Mouse (Mus musculus) forebrain, embryonic 15.5 days (tissue): Measurements from ENCODE around the gene Prkd2. TPM values are rescaled to one million over a fixed set of nuclear protein-coding genes. Genes with fewer than 3 reads are reported as not detected.

Source experiments
- ATAC-seq: fragments of 200-750 bp; cut with Nextera tagmentation; replicated peaks from 2 replicates; pipeline ENCODE4 v1.8.0; 2017; ENCODE audit warnings: mild to moderate bottlenecking, moderate TSS enrichment, moderate library complexity
- H3K27ac ChIP-seq: fragments of 300-500 bp; sonication (generic); replicated peaks from 2 replicates; pipeline ENCODE4 v1.5.1; 2015; ENCODE audit warnings: mild to moderate bottlenecking, inconsistent platforms
- H3K27me3 ChIP-seq: fragments of 300-500 bp; sonication (generic); 2 replicates; pipeline ENCODE4 v1.6.1; 2015; ENCODE audit warnings: inconsistent platforms
- H3K36me3 ChIP-seq: fragments of 300-500 bp; sonication (generic); 2 replicates; pipeline ENCODE4 v1.6.1; 2015; ENCODE audit warnings: mild to moderate bottlenecking, inconsistent platforms
- H3K4me1 ChIP-seq: fragments of 300-500 bp; sonication (generic); 2 replicates; pipeline ENCODE4 v1.6.1; 2015; ENCODE audit warnings: inconsistent platforms
- H3K4me2 ChIP-seq: fragments of 300-500 bp; sonication (generic); replicated peaks from 2 replicates; pipeline ENCODE4 v1.6.1; 2015; ENCODE audit warnings: mild to moderate bottlenecking, inconsistent platforms
- H3K4me3 ChIP-seq: fragments of 300-500 bp; sonication (generic); 2 replicates; pipeline ENCODE4 v1.5.1; 2015; ENCODE audit warnings: mild to moderate bottlenecking, inconsistent platforms
- H3K9ac ChIP-seq: fragments of 300-500 bp; sonication (generic); replicated peaks from 2 replicates; pipeline ENCODE4 v1.6.1; 2015; ENCODE audit warnings: mild to moderate bottlenecking, inconsistent platforms
- H3K9me3 ChIP-seq: fragments of 300-500 bp; sonication (generic); 2 replicates; pipeline ENCODE4 v1.6.1; 2016; ENCODE audit warnings: inconsistent platforms
- WGBS: fragments of 180-500 bp; shearing (Covaris S2); methylation state at CpG from one replicate; pipeline ENCODE4 v1.1.7; 2015; ENCODE audit warnings: mixed read lengths; 5-methylcytosine and 5-hydroxymethylcytosine counted together
- polyA plus RNA-seq: library from polyadenylated mRNA; unstranded; fragments of >200 nt; fragmentation: Nextera tagmentation; extraction: Ambion mirVana; gene quantifications from 2 replicates; pipeline ENCODE4 v1.2.1, GENCODE M21; 2015

Gene Prkd2
- polyA plus RNA-seq, 1 experiment from 2014 or later = 8.0 TPM

DNA sequence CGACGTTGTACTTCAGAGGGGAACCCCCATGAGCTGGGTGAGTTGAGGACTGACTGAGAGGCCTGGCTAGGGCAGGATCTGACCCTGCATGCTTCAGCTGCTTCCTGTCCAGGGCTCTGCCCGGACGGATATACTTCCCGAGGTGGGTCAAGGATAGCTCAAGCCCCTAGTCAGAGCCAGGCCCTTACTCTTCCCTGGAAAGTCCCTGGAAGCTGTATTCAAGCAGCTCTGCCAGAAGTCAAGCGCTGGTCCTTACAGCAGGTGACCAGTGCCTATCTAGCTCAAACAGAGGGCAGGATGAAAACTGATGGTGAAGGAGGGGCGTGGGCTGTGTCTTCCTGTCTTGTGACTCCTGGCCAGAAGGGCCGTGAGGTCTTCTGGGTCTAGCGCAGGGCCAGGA is 12.3 kb upstream of the Prkd2 start:
- Histone ChIP-seq H3K4me2 (no peak overlapping the region), H3K9me3 (no peaks in the 10 kb centered on the region), H3K27ac (no peak overlapping the region), H3K27me3 (no peaks in the 10 kb centered on the region), H3K9ac (no peak overlapping the region), H3K36me3 (peaks cover 99% of the 10 kb centered on the region), H3K4me1 (no peaks in the 10 kb centered on the region), H3K4me3 (no peak overlapping the region)
- WGBS = 93% methylated on average over 9 of the region's 9 CpGs
- ATAC-seq = no peak

DNA sequence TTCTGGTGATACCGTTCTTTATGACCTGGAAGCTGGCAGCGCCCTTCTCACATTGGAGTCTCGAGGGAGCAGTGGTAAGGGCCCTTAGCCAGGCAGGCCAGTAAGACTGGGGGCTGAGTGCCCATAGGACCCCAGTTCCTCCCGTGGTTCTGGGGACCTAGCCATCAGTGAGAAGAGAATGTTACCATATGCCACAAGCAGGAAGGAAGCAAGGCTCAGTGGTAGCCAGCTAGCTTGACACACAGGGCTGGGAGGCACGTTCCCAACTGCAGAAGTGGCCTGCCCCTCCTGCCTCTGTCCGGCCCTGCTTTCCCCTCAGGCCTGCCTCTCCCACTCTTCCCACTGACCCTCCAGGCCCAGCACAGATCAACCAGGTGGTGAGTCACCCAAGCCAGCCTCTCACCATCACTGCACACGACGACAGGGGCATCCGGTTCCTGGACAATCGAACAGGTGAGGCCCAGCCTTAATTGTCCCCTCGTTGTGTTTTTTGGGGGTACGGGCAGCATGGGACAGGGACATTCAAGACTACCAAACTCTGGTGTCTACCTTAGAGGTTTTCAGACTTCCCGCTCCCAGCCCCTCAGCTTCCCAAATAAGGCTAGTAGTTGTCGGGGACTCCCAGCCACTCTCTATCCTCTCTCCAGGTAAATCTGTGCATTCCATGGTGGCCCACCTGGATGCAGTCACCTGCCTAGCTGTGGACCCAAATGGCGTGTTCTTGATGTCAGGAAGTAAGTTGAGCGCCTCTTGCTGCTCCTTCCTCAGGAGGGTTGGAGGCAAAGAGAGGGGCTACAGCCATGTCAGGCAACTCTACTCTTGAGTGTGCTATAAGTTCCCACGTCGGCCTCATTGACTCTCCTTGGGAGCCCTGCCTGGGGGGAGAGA is 4.5 kb upstream of the Prkd2 start:
- Histone ChIP-seq H3K4me2 (no peak overlapping the region), H3K9ac (no peak overlapping the region), H3K9me3 (no peaks in the 10 kb centered on the region), H3K27ac (no peak overlapping the region), H3K36me3 (peaks cover 67% of the 10 kb centered on the region), H3K27me3 (no peaks in the 10 kb centered on the region), H3K4me3 (no peak overlapping the region), H3K4me1 (peaks cover 6% of the 10 kb centered on the region)
- ATAC-seq = no peak
- 95% methylated on average over 18 of the region's 18 CpGs for WGBS

DNA sequence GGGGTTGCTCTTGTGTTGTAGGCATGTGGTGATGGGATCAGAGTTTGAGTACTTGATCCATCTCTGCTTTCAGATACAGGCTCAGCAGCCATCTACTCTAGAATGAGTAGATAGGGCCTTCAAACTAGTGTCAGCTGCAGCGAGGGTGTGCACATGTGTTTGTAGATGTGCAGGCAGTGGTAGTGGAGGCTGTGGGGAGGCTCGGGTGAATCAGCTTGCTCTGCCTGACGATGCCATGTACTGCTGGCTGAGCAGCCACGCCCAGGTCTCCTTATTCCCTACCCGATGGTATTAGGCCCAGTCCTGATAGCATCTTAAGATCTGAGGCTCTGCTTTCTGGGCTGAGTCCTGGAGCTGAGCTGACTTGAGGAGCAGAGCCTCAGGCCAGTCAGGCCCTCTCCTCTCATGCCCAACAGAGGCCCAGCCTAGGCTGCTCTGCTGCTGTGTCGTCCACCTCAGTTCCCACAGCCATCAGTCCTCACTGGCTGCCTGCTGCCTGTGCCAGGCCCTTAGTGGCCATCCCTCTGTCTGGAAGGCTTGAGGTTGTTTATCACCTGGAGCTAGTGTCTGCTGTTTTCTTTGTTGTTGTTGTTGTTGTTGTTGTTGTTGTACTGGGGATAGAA is 3.8 kb upstream of the Prkd2 start:
- no peak overlapping the region for H3K4me3 ChIP-seq
- H3K27me3 ChIP-seq = no peaks in the 10 kb centered on the region
- ATAC-seq = no peak
- no peak overlapping the region for H3K4me2 ChIP-seq
- H3K4me1 ChIP-seq = peaks cover 14% of the 10 kb centered on the region
- no peak overlapping the region for H3K27ac ChIP-seq
- 83% methylated on average over 6 of the region's 6 CpGs for WGBS
- no peak overlapping the region for H3K9ac ChIP-seq
- H3K36me3 ChIP-seq = peaks cover 59% of the 10 kb centered on the region
- H3K9me3 ChIP-seq = no peaks in the 10 kb centered on the region

DNA sequence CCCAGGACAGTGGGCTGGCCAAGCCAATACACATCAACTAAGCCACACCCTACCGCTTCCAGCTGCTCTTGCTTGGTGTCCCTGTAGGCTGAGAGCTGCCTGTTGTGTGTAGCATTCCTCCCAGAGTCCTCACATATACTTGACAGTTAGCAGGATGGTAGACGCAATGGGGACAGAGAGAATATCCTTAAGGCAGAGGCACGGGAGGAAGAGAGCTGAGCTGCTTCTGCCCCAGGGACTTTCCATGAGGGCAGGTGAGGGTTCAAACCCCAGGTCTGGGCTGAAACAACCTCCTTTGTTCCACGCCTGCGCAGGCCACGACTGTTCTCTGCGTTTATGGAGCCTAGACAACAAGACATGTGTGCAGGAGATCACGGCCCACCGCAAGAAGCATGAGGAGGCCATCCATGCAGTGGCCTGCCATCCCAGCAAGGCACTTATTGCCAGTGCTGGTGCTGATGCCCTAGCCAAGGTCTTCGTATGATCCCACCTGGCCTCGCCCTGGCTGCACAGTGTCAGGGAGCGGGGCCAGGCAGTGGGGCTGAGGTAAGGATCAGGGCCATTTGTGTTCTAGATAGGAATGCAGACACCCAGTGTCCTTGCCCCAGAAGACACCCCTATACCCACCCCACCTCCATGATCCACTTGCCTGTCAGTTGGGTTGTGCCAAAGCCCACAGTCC is 3.1 kb upstream of the Prkd2 start:
- H3K27ac ChIP-seq = no peak overlapping the region
- peaks cover 20% of the 10 kb centered on the region for H3K4me1 ChIP-seq
- no peaks in the 10 kb centered on the region for H3K9me3 ChIP-seq
- no peaks in the 10 kb centered on the region for H3K27me3 ChIP-seq
- no peak overlapping the region for H3K4me3 ChIP-seq
- ATAC-seq = no peak
- peaks cover 53% of the 10 kb centered on the region for H3K36me3 ChIP-seq
- no peak overlapping the region for H3K9ac ChIP-seq
- WGBS = 95% methylated on average over 12 of the region's 12 CpGs
- H3K4me2 ChIP-seq = no peak overlapping the region

DNA sequence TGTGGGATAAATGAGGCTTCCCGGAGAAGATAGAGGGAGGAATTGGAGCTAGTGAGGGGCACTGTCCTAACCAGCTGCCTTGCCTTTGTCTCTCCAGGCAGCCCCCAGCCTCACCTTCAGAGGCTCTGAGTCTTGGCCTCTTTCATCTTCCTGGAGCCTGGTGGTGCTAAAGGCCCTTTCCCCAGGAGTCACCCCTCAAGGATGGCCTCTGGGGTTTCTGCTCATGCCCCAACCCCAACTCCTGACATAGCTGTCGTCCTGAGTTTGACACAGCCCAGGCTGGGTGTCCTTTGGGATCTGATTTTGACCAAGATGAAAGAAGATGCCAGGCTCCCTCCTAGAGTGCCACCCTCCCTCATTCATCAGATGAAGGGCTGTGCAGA is 2.6 kb upstream of the Prkd2 start:
- Histone ChIP-seq H3K9me3 (no peaks in the 10 kb centered on the region), H3K4me2 (no peak overlapping the region), H3K9ac (no peak overlapping the region), H3K27me3 (no peaks in the 10 kb centered on the region), H3K4me1 (peaks cover 25% of the 10 kb centered on the region), H3K27ac (no peak overlapping the region), H3K4me3 (no peak overlapping the region), H3K36me3 (peaks cover 48% of the 10 kb centered on the region)
- WGBS = 91% methylated on average over 2 of the region's 2 CpGs
- ATAC-seq = no peak

DNA sequence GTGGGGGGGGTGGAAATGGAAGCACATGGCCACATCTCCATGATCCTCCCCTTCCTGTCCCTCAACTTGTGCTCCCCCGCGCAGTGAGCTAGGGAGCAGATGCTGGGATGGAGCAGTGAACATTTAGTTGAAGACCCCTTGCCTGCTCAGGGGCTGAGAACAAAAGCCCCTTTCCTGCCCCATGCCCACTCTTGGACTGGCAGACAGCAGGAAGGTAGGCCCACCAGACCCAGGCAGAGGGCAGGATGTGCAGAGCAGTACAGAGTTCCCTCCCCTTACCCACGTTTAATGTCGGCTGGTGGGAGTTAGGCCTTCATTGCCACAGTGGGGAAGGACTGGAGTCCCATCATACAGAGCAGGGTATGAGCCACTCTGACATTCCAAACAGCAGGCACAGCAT is 1.6 kb upstream of the Prkd2 start:
- ATAC-seq = no peak
- Histone ChIP-seq H3K27ac (no peak overlapping the region), H3K9me3 (no peaks in the 10 kb centered on the region), H3K4me3 (no peak overlapping the region), H3K4me2 (no peak overlapping the region), H3K36me3 (peaks cover 40% of the 10 kb centered on the region), H3K4me1 (peaks cover 32% of the 10 kb centered on the region), H3K27me3 (no peaks in the 10 kb centered on the region), H3K9ac (no peak overlapping the region)
- WGBS = 78% methylated on average over 4 of the region's 4 CpGs

DNA sequence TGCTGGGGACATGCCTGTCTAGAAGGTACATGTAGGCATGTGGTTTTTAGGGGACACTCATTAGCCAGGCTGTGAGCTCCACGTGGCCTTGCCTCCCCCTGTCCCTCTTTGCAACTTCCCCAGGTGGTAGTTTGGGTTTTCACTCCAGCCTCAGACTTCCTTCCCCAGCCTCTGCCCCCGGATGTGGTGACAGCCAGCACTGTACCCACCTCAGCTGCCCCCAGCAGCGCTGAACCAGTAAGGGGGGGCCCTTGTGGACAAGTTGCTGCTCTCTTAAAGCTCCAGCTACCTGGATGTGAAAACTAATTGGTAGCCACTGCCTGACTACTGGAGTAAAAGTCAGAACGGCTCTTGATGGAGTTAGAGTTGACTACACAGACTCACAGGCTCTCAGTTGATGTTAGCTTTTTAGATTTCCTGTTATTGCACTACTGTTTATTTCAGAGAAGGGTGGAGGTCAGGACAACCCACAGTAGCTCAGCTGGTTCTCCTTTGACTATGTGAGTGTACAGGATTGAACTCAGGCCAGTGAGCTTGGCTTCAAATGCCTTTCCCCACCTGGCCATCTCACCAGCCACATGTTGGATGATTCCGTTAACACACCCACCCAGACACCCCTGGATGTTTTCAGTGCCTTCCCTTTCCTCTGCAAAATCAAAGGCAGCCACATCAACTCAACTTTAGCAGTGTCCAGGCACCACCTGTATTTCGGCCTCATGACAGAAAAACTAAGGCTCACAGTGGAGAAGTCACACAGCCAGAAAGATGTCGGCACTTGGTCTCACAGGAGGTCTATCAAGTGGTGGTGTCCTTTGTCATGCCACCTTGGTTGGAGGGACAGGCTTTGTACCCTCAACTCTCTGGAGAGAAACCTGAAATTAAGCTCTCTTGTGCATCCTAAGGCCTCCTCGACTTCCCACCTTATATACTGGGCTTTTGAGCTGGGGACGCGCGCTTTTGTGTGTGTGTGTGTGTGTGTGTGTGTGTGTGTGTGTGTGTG is 841 bp upstream of the Prkd2 start:
- H3K9ac ChIP-seq = no peak overlapping the region; the same call in 1 of the 2 replicates
- peak overlapping the region; percentile 70 for H3K27ac ChIP-seq
- WGBS = 45% methylated on average over 11 of the region's 11 CpGs
- H3K27me3 ChIP-seq = no peaks in the 10 kb centered on the region
- peaks cover 39% of the 10 kb centered on the region for H3K36me3 ChIP-seq
- H3K9me3 ChIP-seq = no peaks in the 10 kb centered on the region
- peak overlapping the region; percentile 60 for H3K4me3 ChIP-seq
- peaks cover 32% of the 10 kb centered on the region for H3K4me1 ChIP-seq
- peak overlapping the region; percentile 99 for H3K4me2 ChIP-seq
- ATAC-seq = peak; percentile 12

DNA sequence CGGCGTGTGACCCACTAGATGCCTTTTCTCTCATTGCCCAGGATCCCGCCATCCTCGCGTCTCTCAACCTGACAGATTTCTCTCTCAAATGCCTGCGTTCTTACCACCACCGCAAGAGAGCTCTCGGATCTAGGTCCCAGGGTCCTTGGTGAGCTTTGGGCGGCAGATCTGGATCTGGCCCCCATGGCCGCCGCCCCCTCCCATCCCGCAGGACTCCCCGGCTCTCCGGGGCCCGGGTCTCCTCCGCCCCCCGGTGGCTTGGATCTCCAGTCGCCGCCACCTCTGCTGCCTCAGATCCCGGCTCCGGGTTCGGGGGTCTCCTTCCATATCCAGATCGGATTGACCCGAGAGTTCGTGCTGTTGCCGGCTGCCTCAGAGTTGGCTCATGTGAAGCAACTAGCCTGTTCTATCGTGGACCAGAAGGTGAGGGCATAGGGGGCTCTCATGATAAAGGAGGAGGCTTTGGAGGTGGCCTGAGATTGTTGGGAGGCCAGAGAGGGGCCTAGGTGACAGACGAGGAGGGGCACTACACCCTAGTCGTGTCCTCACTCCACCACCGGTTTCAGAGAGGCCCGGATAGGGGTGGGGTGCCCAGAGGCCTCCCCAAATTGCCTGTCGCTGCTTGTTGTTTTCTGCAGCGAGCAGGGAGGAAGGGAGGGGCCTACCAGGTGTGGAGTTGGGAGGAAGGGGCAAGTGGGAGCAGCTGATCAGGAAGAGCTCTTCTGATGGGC is 904 bp downstream of the Prkd2 start:
- ATAC-seq = 0 out of 2 replicates have a peak, but pooled peaks have one; percentile 5
- H3K27ac ChIP-seq = peak overlapping the region; percentile 70
- H3K4me3 ChIP-seq = peak overlapping the region; percentile 60
- H3K9ac ChIP-seq = peak overlapping the region; percentile 72
- peak overlapping the region; percentile 99 for H3K4me2 ChIP-seq
- peaks cover 33% of the 10 kb centered on the region for H3K4me1 ChIP-seq
- H3K9me3 ChIP-seq = no peaks in the 10 kb centered on the region
- 2% methylated on average over 33 of the region's 33 CpGs for WGBS
- H3K27me3 ChIP-seq = no peaks in the 10 kb centered on the region
- peaks cover 22% of the 10 kb centered on the region for H3K36me3 ChIP-seq

DNA sequence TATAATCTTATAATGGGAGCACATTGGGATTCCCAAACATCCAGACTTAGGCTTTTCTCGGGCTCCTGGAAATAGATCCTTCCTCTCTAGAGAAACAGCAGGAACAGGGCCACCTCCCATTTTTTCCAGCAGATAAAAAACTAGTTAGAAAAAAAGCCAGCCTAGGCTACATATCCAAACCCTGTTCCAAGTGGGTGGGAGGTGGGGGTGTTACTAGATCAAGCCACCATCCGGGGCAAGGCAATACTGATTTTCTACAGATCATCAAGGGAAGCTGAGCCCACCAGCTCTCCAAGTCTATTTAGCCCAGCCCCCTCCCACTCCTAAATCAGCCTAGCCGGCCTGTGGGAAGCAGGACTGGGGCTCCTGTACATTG is 2.0 kb downstream of the Prkd2 start:
- H3K4me3 ChIP-seq = 0 out of 2 replicates have a peak overlapping the region, but pooled peaks have one; percentile 2
- H3K36me3 ChIP-seq = peaks cover 14% of the 10 kb centered on the region
- no peaks in the 10 kb centered on the region for H3K27me3 ChIP-seq
- ATAC-seq = no peak
- H3K4me2 ChIP-seq = peak overlapping the region; percentile 99
- H3K9me3 ChIP-seq = no peaks in the 10 kb centered on the region
- WGBS = 72% methylated on average over 3 of the region's 3 CpGs
- H3K4me1 ChIP-seq = peaks cover 35% of the 10 kb centered on the region
- no peak overlapping the region for H3K9ac ChIP-seq
- 0 out of 2 replicates have a peak overlapping the region, but pooled peaks have one; percentile 22 for H3K27ac ChIP-seq

DNA sequence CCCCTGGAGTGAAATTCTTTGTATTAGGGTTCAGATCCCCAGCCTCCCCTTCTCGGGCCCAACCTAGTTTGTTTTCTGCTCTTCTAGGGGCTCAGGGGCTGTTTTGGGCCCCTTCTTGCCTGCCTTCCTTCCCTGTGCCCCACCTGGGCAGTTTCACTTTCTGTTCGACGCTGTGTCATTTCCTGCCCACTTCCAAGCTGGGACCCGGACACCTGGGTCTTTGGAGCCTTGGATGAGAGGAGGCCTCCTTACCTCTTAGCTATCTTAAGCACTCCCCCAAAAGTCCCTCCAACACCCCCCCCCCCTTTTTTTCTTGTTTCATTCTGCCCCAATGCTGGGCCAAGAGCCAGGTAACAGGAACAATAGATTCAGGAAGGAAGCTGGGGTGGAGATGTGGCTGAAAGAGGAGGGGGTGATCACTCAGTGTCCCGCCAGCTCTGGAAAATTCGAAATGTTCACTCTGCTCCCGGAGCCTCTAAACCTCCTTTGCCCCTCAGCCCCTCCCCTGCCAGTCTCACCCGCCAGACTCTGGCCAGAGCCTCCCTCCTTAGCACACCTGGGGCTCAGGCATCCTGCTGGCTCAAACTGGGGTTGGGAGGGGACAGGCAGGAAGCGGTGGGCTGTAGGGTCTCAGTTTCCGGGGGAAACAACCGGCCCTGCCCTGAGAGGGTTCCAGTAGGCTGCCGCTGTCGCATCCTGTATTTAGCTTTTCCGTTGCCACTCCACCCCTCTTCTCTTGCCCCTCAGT is 2.5 kb downstream of the Prkd2 start:
- Histone ChIP-seq H3K9me3 (no peaks in the 10 kb centered on the region), H3K27ac (0 out of 2 replicates have a peak overlapping the region, but pooled peaks have one; percentile 22), H3K4me3 (peak overlapping the region; percentile 2; the same call in 1 of the 2 replicates), H3K9ac (0 out of 2 replicates have a peak overlapping the region, but pooled peaks have one; percentile 19), H3K27me3 (no peaks in the 10 kb centered on the region), H3K36me3 (peaks cover 14% of the 10 kb centered on the region), H3K4me1 (peaks cover 35% of the 10 kb centered on the region), H3K4me2 (peak overlapping the region; percentile 99)
- 41% methylated on average over 14 of the region's 14 CpGs for WGBS
- ATAC-seq = no peak
